Mouse (Mus musculus): ENCODE results near the gene Rab7b.

The Rab7b gene

DNA sequence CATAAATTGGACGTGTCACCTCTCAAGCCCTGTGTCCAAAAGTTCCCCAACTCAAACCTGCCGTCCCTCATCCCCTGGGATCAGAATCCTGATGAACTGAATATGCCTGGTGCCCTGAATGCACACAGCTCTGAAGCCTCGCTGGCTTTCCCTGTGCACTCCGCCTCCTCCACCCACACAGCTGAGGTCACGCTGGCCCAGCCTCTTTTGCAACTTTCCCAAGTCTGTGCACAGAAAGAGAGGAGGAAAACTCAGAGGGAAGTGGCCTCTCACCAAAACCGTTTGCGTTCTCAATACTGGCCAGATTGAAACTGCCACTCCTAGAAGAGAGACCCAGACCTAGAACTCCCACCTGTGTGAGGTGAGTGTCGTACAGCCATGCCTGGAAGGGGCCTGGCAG, at the start of gene Rab7b:
Gene Rab7b, plus strand, starts transcription at position 221 of the 400 bp plus-strand sequence.
- in situ Hi-C loops (cut with MboI; ENCODE audit: unreplicated experiment in 2 of 2): no loop called here

DNA sequence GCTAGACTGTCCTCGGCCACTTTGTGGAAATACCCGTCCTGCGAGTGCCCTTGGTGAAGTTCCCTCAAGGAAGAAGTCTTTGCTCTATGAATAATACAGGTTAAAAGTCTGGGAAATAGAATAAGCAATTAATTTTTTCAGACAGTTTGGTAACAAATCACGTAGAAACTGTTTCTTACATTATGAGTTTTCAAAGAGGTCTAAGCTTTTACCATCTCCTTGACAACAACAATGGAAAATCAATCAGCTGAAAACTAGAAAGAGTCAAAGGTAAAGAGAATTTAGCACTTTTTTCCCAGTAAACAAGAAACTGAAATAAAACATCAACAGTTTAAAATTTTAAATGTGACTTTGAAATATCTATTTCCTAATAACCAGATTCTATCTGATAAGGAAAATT, 48.4 kb upstream of the Rab7b start:
- in situ Hi-C loops (cut with MboI; ENCODE audit: unreplicated experiment in 2 of 2): no loop called here

DNA sequence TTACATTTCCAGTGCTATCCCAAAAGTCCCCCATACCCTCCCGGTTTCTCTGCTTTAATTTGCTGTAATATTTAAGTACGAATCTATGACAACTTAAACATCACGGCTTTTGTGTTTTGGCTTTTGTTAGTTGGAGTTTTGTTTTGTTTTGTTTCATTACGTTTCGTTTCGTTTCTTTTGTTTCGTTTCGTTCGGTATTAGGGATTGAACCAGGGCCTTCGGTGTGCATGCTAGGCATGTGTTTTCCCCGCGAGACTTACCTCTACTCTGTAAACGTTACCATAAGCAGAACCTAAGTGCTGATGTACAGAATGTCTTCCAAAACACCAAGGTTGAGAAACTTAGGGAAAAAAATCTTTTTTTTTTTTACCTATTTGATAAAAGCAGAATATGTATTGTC, 46.9 kb upstream of the Rab7b start:
- in situ Hi-C loops (cut with MboI; ENCODE audit: unreplicated experiment in 2 of 2): no loop called here

DNA sequence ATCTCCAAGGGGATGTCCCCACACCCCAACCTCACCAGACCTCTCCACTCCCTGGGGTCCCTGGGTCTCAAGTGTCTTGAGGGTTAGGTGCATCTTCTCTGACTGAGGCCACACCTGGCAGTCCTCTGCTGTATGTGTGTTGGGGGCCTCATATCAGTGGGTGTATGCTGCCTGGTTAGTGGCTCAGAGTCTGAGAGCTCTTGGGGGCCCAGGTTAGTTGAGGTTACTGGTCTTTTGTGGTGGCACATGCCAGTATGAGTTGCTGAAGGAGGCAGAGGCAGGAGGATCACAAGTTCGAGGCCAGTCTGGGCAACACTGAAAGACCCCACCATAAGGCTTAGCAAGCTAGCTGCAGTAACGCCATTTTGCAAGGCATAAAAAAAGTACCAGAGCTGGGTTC, 46.2 kb upstream of the Rab7b start:
- in situ Hi-C loops (cut with MboI; ENCODE audit: unreplicated experiment in 2 of 2): no loop called here

DNA sequence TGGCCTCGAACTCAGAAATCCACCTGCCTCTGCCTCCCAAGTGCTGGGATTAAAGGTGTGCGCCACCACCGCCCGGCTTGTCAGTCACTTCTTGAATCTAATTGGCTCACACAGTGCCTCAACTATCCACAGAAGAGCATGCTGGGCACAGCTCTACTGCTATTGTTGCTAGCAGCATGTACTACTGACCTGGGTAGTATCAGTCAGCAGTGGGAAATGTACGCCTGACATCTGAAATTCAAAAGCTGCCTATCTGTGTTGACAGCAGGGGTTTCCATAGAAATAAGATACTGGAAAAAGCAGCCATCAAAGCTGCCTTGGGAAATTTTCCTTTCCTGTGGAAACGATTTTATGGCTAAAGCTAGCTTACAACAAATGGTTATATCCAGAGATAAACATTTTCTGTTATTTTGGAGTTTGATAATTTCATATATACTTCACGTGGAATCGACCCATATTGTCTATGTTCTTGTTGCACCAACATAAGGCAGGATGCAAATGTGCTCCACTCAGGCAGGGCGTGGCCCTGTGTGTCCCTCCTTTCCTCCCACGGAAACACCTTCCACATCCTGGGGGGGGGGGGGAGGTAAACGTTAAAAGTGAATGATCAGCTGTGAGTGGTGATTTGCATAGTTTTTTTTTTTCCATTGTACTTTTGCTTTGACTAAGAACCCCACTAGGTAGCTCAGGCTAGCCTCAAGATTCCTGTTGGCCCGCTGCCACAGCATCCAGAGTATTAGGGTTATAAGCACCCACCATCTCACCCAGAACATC, 35.6 kb upstream of the Rab7b start:
- in situ Hi-C loops (cut with MboI; ENCODE audit: unreplicated experiment in 2 of 2): loop anchor here in 1 of 2 experiments (10.0 kb wide), 1 partner anchor 52 kb away; no protein-coding TSS in a partner anchor

DNA sequence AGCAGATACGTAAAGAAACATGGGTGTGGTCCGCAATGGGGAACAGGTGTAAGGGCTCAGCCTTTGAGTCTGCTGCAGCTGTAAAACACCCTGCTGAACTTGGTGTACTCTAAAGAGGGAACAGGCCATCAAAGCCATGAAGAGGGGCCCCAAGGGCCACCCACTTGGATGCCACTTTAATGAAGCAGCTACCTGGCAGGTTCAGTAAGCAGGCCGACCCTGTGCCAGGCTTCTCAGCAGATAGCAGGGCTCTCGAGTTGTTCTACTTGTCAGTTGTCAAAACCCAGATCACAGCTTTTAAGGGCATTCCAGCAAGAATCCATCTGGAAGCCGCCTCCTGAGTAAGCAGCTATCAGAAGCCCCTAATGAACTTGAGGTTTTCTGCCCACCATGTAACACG, 32.9 kb upstream of the Rab7b start:
- in situ Hi-C loops (cut with MboI; ENCODE audit: unreplicated experiment in 2 of 2): loop anchor here in 1 of 2 experiments (5.0 to 10.0 kb wide), 3 partner anchors 43 to 107 kb away; no protein-coding TSS in a partner anchor

DNA sequence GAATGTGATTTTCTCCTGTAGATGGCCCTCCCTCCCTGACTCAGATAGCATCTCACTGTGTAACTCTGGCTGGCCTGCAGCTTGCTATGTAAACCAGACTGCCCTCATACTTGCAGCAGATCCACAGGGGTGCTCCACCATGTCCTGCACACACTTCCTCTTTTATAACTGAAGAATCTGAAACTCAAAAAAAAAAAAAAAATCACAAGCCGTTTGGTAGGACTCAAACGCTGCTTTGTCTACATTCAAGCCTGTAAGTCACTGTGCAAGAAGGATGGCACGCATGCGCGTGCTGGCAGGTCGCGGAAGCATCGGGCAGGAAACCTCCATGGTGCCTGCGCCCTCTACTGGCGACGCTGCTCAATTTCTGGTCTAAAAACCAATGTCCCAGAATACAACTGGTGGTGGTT, 30.5 kb upstream of the Rab7b start:
- in situ Hi-C loops (cut with MboI; ENCODE audit: unreplicated experiment in 2 of 2): loop anchor here in 1 of 2 experiments (5.0 to 10.0 kb wide), 3 partner anchors 46 to 104 kb away; no protein-coding TSS in a partner anchor

DNA sequence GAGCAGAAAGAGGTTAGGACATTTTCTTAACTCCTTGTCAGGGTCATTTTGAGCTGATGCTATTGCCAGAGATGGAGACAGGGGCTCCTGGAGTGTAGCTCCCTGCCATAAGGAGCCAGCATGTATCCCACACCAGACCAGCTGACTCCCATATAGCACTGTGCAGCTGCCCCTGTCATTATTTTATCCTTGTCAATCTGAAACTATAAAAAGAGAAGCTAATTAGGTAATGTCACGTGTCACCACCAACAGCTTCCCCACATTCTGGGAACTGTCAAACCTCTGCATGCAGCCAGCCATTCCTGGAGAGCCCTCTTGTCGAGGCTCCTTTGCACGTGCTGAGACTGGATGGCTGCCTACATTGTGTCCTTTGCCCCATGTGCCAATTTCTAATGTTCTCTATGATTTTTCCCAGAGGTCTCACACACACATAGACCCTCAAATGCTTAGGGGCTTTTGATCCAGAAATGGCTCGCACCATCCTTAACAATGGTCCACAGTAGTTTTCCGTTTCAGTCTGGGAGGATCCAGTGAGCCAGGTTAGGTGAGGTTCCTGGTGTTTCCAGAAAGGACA, 28.9 kb upstream of the Rab7b start:
- in situ Hi-C loops (cut with MboI; ENCODE audit: unreplicated experiment in 2 of 2): loop anchor here (5.0 to 10.0 kb wide), 4 partner anchors 38 to 103 kb away; no protein-coding TSS in a partner anchor

DNA sequence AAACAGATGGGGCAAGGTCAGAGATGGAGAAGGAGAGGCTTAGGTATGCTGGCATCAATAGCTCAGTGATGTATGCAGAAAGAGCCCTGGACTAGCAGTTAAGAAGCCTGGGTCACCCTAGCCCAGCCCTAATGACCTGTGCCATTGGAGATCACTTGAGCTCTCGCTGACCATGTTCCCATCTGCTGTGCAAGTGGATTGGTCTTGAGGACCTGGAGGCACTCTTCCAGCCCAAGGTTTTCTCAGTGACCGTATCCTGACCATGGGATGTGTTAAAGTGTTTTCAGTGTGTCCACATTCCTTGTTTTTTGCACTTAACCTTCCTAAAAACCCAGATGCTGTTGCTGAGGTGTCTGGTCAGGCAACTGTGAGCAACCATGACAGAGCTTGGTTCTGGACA, 28.2 kb upstream of the Rab7b start:
- in situ Hi-C loops (cut with MboI; ENCODE audit: unreplicated experiment in 2 of 2): loop anchor here in 1 of 2 experiments (5.0 kb wide), 2 partner anchors 37 to 48 kb away; no protein-coding TSS in a partner anchor

DNA sequence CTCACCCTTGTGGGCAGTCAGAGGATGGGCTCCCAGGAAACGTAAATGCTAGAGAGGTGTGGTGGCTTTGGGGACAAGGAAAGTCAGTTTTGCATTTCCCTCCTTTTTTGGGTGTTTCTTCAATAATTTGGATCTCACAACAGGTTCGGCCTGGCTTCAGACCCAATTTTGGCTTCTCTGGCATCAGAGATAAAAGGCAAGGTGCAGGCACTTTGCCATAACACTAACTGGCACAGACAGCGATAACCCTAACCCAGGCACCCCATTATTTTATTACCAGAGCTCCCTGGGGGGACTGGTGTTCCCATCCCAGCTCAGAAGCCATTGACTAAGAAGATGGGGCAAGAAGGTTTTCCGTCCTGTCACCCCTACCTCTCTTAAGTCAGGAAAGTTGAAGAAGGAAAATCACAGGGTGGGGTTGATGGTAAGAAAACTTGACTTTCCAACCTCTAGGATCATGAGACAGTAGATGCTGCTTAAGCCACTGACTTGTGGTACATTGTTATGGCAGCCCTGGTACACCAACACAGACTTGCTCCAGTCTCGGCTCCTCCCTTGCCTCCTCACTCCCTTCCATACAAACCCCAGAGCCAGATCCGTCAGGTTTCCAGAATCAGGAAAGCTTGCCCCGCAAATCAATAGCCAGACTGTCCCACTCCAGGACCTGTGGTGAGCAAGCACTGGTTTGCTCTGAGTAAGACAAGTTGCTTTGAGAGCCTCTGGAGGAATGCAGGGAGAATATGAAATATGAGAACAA, 27.6 kb upstream of the Rab7b start:
- in situ Hi-C loops (cut with MboI; ENCODE audit: unreplicated experiment in 2 of 2): loop anchor here in 1 of 2 experiments (5.0 kb wide), 2 partner anchors 36 to 49 kb away; no protein-coding TSS in a partner anchor

DNA sequence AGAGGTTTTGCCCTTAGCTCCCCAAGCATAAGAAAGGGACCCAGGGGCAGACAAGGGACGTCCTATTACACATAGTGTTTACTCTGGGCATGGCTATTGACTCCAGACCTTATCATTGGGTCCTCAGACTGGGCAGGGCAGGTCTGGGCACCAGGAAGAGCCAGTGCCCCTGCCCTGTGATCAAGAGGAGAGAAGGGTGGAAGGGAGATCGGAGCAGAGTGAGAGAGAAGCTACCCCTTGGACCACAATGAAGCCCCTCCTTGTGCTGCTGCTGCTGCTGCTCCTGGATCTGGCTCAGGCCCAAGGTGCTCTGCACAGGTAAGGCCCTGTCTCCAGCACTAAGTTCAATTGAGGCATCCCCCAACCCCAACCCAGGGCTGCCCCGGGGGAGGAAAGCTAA, 26.7 kb upstream of the Rab7b start:
- in situ Hi-C loops (cut with MboI; ENCODE audit: unreplicated experiment in 2 of 2): loop anchor here in 1 of 2 experiments (5.0 kb wide), 2 partner anchors 36 to 49 kb away; no protein-coding TSS in a partner anchor

DNA sequence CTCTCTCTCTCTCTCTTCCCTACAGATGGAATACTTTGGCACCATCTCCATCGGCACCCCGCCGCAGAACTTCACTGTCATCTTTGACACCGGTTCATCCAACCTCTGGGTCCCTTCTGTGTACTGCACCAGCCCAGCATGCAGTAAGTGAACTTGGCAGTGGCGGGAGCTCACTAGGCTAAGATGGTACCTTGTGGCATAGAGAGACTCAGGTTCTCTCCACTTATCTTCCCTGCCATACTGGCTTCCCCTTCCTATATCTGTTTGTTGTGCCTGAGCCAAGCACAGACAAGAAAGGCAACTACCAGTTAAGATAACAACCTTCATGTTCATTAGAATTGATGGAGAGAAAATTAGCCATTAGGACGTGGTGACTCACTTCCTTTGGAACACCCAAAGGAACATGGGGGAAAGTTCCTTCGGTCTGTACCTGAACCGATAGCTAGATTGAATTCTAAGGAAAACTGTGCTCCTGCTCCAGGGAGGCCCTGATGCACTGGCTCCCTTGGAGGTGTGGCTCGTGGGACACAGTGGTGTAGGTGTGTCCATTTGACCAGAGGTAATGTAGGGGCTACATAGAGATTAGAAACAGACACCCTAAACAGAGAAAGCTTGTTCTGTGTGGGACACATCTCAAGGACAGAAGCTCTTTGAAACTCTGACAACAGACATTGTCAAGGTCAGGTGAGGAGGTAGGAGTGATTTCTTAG, 25.1 kb upstream of the Rab7b start:
- in situ Hi-C loops (cut with MboI; ENCODE audit: unreplicated experiment in 2 of 2): loop anchor here in 1 of 2 experiments (5.0 kb wide), 2 partner anchors 34 to 51 kb away; no protein-coding TSS in a partner anchor

DNA sequence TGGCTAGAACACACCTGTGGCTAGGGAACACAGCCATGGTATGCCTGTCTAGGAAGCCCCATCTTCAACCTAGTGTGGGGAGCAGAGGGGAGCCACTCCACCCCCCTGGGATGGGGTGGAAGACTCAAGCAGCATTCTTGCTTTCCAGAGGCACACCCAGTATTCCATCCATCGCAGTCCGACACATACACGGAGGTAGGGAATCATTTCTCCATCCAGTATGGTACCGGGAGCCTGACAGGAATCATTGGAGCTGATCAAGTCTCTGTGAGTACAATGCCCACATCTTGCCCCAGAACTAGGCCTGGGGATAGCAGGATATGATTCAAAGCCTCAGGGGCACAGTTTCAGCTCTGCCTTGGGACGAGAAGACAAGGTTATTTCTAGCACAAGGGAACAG, 24.4 kb upstream of the Rab7b start:
- in situ Hi-C loops (cut with MboI; ENCODE audit: unreplicated experiment in 2 of 2): loop anchor here in 1 of 2 experiments (5.0 kb wide), 2 partner anchors 33 to 52 kb away; no protein-coding TSS in a partner anchor

DNA sequence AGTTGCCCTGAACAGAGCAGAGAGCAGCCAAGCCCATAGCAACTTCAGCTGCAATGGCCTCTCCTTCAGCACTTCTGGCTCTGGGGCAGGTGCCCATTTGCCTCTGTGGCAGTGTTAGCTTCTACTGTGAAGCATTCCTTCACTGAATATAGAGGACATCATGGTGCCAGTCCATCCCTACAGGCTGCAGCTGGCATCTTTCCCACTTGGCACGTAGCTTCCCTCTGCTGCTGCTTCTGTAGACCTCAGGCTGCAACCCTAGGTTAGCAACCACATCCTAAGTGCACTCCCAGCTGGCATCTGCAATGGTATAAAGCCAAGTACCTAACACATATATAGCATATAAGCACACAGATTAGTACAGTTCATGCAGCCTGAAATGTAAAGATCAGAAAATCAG, 22.6 kb upstream of the Rab7b start:
- in situ Hi-C loops (cut with MboI; ENCODE audit: unreplicated experiment in 2 of 2): no loop called here

DNA sequence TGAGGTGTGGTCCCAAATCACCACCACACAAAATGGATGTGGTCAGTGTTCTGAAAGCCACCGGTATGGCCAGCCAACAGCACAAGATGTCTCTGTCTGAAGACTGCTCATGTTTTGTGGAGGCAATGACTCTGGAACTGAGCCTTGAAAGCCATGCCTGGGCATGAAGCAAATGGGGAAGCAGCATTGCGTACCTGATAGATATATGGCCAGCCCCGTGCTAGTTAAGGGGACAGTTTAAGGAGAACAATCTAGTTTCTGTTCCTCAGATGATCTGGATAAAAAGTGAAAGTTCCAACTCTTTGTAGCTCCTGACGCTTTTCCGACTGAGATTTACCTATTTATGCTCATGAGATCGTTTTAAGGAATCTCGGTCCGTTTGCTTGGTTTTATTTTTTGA, 17.4 kb upstream of the Rab7b start:
- in situ Hi-C loops (cut with MboI; ENCODE audit: unreplicated experiment in 2 of 2): no loop called here

DNA sequence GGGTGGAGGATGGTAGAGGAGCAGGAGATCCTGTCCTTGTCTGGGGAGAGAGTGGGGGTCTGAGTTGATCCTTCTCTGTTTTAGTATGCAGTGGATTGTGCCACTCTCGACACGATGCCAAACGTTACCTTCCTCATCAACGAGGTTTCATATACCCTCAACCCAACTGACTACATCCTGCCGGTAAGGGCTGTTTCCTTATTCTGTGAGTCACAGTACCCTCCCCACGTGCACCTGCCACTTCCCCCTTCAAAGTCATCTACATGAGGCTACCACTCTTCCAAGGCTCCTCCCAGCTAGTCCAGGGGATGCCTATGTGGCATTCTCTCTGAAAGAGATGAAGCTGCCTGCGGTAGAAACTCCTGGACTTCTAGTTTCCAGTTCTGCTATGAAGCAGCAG, 16.1 kb upstream of the Rab7b start:
- in situ Hi-C loops (cut with MboI; ENCODE audit: unreplicated experiment in 2 of 2): no loop called here

DNA sequence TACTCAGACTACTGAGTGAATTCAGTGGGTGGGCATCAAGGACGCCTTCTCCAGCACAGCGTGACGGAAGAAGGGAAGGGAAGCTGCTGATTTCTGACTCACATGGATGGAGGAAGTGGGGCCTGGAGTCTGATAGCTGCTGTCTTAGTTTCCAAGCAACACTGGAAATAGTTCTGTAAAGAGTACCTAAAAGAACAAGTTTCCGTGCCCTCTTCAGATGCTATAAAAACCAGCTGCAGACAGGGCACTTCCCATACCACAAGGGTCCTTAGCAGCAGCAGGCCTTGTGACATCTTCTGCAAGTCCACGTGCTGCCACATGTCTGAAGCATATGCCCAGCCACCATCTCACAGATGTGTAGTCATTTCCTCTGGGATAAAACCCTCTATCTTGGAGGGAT, 8.9 kb upstream of the Rab7b start:
- in situ Hi-C loops (cut with MboI; ENCODE audit: unreplicated experiment in 2 of 2): no loop called here

DNA sequence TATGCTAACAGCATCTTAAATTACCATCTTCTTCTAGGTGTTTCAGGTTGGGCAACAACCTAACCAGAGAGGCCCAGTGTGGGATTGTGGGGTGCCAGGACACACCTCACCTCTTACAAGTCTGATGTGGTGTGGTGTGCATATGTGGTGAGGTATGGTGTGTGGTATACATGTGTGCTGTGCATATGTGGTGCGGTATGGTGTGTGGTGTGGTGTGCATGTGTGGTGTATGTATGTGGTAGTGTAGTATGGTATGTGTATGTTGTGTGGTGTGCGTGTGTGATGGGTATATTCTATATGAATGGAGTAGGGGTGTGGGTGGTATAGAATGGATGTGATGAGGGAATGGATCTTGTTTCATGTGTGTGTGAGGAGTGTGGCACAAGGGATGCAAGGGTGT, 756 bp upstream of the Rab7b start:
- in situ Hi-C loops (cut with MboI; ENCODE audit: unreplicated experiment in 2 of 2): no loop called here

DNA sequence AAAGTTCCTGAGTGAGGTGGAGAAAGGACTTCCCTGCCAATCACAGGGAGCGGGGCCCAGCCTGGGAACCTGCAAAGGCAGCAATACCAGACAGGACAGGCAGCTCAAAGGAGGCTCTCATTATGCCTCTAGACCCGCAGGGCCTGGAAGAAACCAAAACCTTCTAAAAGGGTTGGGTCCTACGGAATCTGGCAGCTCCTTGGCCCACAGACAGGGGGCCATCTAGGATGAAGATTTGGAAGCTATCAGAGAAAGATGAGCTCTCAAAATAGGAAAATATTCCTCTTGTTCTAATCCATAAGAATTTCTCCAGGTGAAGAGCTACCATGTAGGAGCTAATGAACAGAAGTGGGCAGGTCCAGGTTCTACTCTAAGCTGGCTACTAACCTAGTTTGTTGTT, 521 bp downstream of the Rab7b start:
- in situ Hi-C loops (cut with MboI; ENCODE audit: unreplicated experiment in 2 of 2): no loop called here

DNA sequence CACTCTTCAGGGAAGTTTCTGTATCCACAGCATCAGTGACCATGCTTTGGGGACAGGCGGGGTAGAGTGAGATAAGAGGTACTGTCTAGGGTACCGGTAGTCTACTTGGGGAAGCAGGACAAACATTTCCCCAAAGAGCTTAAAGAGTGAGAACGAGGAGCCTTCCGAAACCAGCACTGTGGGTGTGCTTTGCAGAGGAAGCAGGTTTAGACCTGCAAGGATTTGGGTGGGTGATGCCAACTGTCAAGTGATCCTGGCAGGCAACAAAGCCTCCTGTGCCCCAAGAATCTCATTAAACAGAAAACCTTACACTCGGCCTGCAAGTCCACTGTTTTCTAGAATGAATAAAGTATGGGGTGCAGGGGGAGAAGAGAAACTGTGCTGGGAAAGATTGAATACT, 1.4 kb downstream of the Rab7b start:
- in situ Hi-C loops (cut with MboI; ENCODE audit: unreplicated experiment in 2 of 2): no loop called here

All from v-Abl transformed pro-B cells (cell line).